Mouse (Mus musculus): Measurements from ENCODE around the gene Btbd17. TPM values are rescaled to one million over a fixed set of nuclear protein-coding genes. Genes with fewer than 3 reads are reported as not detected.

The Btbd17 gene
- polyA plus RNA-seq, 1 experiment from 2014 or later: 37.3 TPM

DNA sequence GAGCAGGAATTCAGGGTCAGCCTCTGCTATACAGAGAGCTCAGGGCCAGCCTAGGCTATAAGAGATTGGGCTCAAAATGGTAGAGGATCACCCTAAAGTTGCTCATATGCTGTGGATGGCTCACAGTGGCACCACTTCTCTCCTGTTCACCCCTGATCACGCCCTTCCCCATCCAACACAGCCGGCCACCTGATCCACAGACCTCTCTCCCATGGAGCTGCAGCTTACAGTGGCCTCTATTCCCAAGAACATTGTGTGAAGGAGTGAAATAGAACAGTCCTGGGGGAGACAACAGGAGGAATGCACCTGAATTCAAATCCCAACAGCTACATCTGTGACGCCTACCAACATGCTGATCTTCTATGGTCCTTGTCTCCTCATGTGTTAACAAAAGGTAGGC, 2.9 kb upstream of the Btbd17 start, which contains the start of gene Gpr142:
Gpr142 (plus strand) TSS at position 301 of the 400 bp plus-strand sequence.
- Histone ChIP-seq H3K4me2 (replicated peaks) (no peak within 1 kb of the TSS), H3K9ac (no peak within 1 kb of the TSS), H3K27ac (no peak within 1 kb of the TSS), H3K27me3 (0 out of 2 replicates have a peak, but pooled peaks cover 4% of the 10 kb centered on the region), H3K4me3 (no peak within 1 kb of the TSS), H3K9me3 (replicated peaks) (no peaks in the 10 kb centered on the region), H3K4me1 (peaks cover 49% of the 10 kb centered on the region), H3K36me3 (no peaks in the 10 kb centered on the region)
- WGBS: 99% methylated on average over 3 of the region's 3 CpGs
- ATAC-seq (ENCODE audit: low FRiP score): no peak

DNA sequence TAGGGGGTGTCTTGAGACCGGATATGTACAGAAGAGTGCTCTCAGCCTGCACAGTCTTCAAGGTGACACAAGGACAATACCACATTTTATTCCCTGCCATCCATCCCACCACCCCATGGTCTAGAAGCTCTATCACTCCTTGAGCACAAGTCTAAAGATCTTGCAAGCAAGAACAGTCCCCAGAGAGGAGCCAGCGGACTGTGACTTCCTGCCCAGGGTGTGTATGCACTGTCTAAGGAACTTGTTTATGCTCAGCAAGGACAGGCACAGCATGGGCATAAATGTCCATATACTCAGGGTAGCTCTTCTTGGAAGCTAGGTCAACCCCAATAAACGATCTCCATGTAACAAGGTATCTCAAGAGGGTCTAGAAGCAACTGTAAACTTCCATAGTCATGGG, 2.2 kb upstream of the Btbd17 start:
- Histone ChIP-seq H3K4me2 (replicated peaks) (no peak overlapping the region), H3K9ac (no peak overlapping the region), H3K9me3 (replicated peaks) (no peaks in the 10 kb centered on the region), H3K36me3 (no peaks in the 10 kb centered on the region), H3K4me1 (peaks cover 49% of the 10 kb centered on the region), H3K27me3 (0 out of 2 replicates have a peak, but pooled peaks cover 4% of the 10 kb centered on the region), H3K27ac (no peak overlapping the region), H3K4me3 (no peak overlapping the region)
- whole genome bisulfite sequencing: 85% methylated on average over 3 of the region's 3 CpGs
- ATAC-seq (ENCODE audit: low FRiP score): no peak

DNA sequence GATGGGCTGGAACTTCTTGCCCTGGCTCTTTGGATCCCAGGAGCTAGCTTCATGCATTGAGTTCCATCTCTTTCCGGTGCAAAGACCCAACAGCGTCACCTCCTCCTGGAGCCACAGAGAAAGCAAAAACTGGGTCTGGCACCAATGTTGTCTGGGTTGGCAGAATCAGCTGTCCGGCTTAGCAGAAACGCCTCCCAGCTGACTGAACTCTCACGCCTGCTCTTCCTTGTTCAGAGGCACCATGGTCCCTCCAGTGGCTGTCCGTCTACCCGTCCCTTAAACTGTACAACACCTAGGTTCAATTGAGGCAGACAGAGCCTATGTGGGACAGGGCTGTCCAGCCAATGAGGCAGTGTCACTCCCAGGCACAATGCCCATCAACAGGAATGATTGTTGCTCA, 1.4 kb upstream of the Btbd17 start:
- Histone ChIP-seq H3K27me3 (peaks cover 3% of the 10 kb centered on the region), H3K4me3 (no peak overlapping the region), H3K4me2 (replicated peaks) (no peak overlapping the region), H3K9ac (no peak overlapping the region), H3K4me1 (peaks cover 51% of the 10 kb centered on the region), H3K9me3 (replicated peaks) (no peaks in the 10 kb centered on the region), H3K36me3 (no peaks in the 10 kb centered on the region), H3K27ac (peak overlapping the region; percentile 99)
- 88% methylated on average over 7 of the region's 7 CpGs for WGBS
- no peak for ATAC-seq (ENCODE audit: low FRiP score)

DNA sequence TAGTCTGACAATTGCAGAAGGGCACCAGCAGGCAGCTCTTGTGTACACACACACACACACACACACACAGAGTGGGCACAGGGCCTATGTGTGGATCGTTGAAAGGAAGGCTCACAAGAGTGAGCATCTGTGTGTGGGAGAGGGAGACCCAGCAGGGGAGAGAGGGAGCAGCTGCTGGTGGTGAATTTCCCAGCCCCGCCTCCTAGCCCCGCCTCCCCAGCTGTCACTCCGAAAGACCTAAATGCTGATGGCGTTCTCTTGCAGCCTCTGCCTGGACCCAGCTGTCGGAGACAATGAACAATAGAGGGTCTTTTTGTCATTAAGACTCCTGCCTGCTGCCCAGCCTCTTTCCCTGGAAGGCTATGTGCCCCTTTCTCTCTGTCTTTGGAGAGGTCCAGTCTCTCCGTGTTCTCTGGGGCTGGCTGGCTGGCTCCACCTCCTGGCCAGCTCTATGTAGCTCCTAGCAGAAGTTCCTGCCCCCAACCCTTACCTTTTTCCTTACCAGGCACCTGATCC, 456 bp downstream of the Btbd17 start:
- Histone ChIP-seq H3K9ac (peak overlapping the region; percentile 48), H3K27ac (peak overlapping the region; percentile 99), H3K36me3 (no peaks in the 10 kb centered on the region), H3K4me3 (peak overlapping the region; percentile 31), H3K4me2 (replicated peaks) (peak overlapping the region; percentile 92), H3K4me1 (peaks cover 67% of the 10 kb centered on the region), H3K9me3 (replicated peaks) (no peaks in the 10 kb centered on the region), H3K27me3 (peaks cover 22% of the 10 kb centered on the region)
- peak; percentile 87 for ATAC-seq (ENCODE audit: low FRiP score)
- WGBS: 0% methylated on average over 7 of the region's 7 CpGs

DNA sequence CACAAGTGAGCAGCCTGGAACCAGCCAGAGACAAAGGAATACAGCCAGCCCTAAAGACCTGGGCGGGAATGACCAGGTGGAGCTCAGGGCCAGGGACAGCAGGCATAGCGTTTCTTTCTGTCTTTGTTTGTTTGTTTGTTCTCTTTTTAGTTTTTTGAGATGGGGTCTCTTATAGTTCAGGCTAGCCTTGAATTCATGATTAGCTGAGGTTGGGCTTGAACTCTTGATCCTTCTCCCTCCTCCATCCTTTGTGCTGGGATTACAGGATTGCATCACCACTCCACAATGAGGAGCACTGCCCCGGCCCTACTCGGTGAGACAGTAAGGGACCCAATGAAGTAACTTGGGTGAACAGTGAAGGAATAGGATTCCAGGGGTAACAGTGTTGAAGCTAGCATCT, 1.1 kb downstream of the Btbd17 start:
- Histone ChIP-seq H3K9ac (peak overlapping the region; percentile 23), H3K4me1 (peaks cover 68% of the 10 kb centered on the region), H3K4me2 (replicated peaks) (peak overlapping the region; percentile 92), H3K9me3 (replicated peaks) (no peaks in the 10 kb centered on the region), H3K36me3 (no peaks in the 10 kb centered on the region), H3K27me3 (peaks cover 28% of the 10 kb centered on the region), H3K27ac (peak overlapping the region; percentile 99), H3K4me3 (peak overlapping the region; percentile 31)
- peak; percentile 8; the same call in 1 of the 2 replicates for ATAC-seq (ENCODE audit: low FRiP score)
- 24% methylated on average over 4 of the region's 4 CpGs for WGBS

DNA sequence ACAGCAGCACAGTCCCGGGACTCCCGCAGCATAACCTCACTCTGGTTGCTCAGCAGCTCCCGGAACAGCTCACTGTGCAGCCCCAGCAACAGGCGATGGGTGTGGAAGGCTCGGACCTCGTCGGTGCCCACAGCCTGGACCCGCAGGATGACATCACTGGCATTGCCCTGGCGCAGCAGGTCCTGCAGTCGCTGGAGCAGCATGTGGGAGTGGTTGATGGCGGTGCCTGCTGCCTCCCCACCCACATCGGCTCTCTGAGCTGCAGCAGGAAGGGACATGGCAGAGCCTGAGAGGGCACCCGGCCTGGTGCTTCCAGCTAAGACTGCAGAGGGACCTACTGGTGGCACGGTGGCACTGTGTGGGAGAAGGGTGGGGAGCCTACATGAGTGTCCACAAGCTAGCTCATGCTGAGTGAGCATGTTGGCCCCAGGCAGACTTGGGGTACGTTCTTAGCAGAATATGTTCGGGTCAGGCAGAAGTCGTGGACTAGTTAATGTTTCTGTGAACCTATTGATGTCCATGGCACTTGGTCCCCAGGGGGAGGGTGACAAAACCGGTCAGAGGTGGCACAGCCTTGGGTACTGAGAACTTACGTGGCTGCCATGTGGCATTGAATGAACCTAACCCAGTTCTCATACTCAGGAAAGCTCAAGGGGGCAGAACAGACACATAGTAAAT, 1.7 kb downstream of the Btbd17 start:
- Histone ChIP-seq H3K27ac (peak overlapping the region; percentile 99), H3K9me3 (replicated peaks) (no peaks in the 10 kb centered on the region), H3K4me1 (peaks cover 74% of the 10 kb centered on the region), H3K27me3 (peaks cover 35% of the 10 kb centered on the region), H3K36me3 (no peaks in the 10 kb centered on the region), H3K4me2 (replicated peaks) (peak overlapping the region; percentile 92), H3K4me3 (peak overlapping the region; percentile 31), H3K9ac (peak overlapping the region; percentile 42)
- ATAC-seq (ENCODE audit: low FRiP score): no peak
- 61% methylated on average over 19 of the region's 19 CpGs for WGBS

DNA sequence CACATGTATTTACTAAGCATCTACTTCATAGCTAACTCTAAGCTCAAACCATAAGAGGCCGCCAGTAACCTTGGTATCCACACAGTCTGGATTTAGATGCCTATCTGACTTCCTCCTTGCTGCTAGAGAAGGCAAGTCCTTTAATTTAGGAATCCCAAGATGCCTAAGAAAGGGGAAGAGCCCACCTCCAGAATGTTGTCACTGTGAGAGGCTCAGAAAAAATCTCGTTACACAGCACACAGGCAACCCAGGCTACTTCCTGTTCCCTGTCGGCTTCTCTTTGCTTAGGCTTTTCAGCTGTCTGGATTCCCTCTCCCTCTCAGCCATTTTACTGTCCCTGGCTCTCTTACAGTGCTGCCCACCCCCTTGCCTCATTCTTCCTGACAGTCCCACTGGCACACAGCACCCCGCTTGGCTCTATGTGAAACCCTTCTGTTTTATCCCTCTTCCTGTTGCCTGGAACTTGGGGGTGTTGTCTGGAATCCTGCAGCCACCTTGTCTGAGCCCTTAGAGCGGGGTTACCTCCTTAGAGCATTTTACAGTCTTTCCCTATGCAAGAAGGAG, 2.7 kb downstream of the Btbd17 start:
- ATAC-seq (ENCODE audit: low FRiP score): no peak
- no peak overlapping the region for H3K9ac ChIP-seq

DNA sequence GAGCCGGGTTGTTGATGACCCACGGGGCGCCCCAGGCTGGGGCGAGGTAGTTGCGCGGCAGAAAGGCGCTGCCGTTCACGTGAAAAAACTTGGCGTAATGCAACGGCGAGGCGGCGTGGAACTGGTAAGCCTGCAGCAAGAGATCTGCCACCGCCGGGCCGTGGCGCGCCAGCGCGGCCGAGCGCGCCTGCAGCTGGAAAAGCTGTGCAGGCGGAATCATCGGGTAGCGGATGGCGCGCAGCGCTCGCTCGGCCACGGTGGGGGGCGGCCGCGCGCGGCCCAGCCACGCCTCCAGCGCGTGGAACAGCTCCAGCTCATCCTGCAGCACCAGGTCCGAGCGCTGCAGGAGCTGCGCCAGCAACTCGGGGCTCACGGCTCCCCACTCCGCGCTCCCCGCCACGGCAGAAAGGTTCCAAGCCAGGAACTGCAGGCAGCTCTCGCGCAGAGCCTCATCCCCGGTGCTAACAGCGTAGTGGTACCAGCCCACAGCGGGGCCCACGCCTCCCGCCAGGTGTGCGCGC, 3.8 kb downstream of the Btbd17 start:
- peak overlapping the region; percentile 51 for H3K4me3 ChIP-seq
- peak overlapping the region; percentile 92 for H3K4me2 ChIP-seq (replicated peaks)
- no peaks in the 10 kb centered on the region for H3K36me3 ChIP-seq
- peak overlapping the region; percentile 55 for H3K27ac ChIP-seq
- WGBS: 2% methylated on average over 42 of the region's 59 CpGs
- H3K9ac ChIP-seq: peak overlapping the region; percentile 62
- H3K4me1 ChIP-seq: peaks cover 75% of the 10 kb centered on the region
- H3K27me3 ChIP-seq: peaks cover 53% of the 10 kb centered on the region
- no peaks in the 10 kb centered on the region for H3K9me3 ChIP-seq (replicated peaks)
- no peak for ATAC-seq (ENCODE audit: low FRiP score)

More for the DNA sequence above, 2.7 kb downstream of the Btbd17 start:
- Histone ChIP-seq H3K4me3 (peak overlapping the region; percentile 31; the same call in 1 of the 2 replicates), H3K27me3 (peaks cover 42% of the 10 kb centered on the region), H3K4me2 (replicated peaks) (peak overlapping the region; percentile 92), H3K4me1 (peaks cover 79% of the 10 kb centered on the region), H3K27ac (no peak overlapping the region), H3K36me3 (no peaks in the 10 kb centered on the region), H3K9me3 (replicated peaks) (no peaks in the 10 kb centered on the region)
- 52% methylated on average over 5 of the region's 5 CpGs for WGBS

DNA sequence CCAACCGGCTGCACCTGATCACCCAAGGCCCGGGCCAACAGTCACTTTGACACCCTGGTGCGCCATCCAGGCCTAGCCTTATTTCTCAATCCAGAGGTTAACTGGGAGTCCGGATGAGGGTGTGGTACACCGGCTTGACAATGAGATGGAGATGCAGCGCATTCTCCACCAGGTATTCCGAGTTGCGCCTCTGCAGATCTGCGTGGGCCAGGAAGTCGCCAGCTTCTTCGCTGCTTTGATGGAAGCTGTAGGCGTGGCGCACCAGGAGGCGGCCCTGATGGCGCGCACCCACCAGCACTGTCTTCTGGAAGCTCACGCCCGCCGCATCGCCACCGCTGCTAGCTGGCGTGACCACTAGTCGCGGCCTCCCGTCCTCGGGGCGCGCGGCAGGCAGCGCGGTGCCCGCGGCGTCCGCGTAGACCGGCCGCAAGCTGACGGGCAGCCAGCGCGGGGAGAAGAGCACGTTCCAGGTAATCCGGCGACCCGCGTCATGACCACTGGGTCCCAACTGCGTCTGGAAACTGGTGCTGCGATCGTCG, 4.3 kb downstream of the Btbd17 start:
- Histone ChIP-seq H3K9me3 (replicated peaks) (no peaks in the 10 kb centered on the region), H3K27me3 (peaks cover 58% of the 10 kb centered on the region), H3K4me1 (peaks cover 73% of the 10 kb centered on the region), H3K36me3 (no peaks in the 10 kb centered on the region), H3K27ac (peak overlapping the region; percentile 55), H3K4me3 (peak overlapping the region; percentile 51), H3K4me2 (replicated peaks) (peak overlapping the region; percentile 92), H3K9ac (peak overlapping the region; percentile 62)
- ATAC-seq (ENCODE audit: low FRiP score): no peak
- WGBS: 2% methylated on average over 50 of the region's 50 CpGs

DNA sequence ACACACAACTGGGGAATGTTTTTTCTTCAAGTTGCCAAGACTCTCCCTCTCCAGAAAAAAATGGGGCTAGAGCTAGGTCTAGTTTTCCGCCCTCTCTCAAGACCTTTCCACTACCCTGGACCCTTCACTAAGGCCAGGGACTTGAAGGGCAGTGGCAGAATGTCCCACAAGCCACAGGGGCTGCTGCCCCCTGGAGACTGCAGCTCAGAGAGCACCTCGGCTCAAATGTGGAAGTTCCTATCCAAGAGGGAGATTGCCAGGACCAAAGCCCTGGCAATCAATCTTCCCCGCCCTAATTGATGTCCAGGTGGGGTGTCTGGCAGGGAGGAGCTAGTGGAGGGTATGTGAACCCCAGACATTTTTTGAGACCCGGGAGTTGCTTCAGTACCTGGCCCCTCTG, 4.9 kb downstream of the Btbd17 start:
- Histone ChIP-seq H3K27ac (no peak overlapping the region), H3K4me1 (peaks cover 71% of the 10 kb centered on the region), H3K4me2 (replicated peaks) (peak overlapping the region; percentile 92; the same call in 1 of the 2 replicates), H3K9ac (no peak overlapping the region), H3K36me3 (no peaks in the 10 kb centered on the region), H3K27me3 (peaks cover 63% of the 10 kb centered on the region), H3K4me3 (peak overlapping the region; percentile 51; the same call in 1 of the 2 replicates), H3K9me3 (replicated peaks) (no peaks in the 10 kb centered on the region)
- ATAC-seq (ENCODE audit: low FRiP score): no peak
- 32% methylated on average over 4 of the region's 4 CpGs for WGBS

DNA sequence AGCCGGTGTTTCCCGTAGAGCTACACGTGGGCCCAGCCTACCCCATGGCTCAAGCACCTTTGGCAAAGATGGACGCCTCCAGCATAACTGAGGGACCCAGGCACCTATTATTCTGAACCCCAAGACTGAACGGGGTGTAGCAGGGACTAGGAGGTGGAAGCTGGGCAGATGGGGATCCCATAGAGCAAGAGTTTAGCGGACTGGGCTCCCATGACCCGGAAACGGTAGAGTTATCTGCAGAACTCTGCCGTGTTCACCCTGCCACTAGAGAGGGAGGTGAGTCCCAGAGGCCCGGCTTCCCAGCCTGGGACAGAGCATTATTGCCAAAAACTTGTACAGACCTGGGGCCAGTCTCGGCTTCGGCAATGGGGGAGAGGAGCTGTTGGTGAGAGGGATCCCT, 5.6 kb downstream of the Btbd17 start:
- Histone ChIP-seq H3K4me2 (replicated peaks) (no peak overlapping the region), H3K27me3 (peaks cover 69% of the 10 kb centered on the region), H3K27ac (no peak overlapping the region), H3K4me1 (peaks cover 64% of the 10 kb centered on the region), H3K36me3 (no peaks in the 10 kb centered on the region), H3K4me3 (no peak overlapping the region), H3K9me3 (replicated peaks) (no peaks in the 10 kb centered on the region), H3K9ac (no peak overlapping the region)
- WGBS: 66% methylated on average over 12 of the region's 12 CpGs
- no peak for ATAC-seq (ENCODE audit: low FRiP score)

DNA sequence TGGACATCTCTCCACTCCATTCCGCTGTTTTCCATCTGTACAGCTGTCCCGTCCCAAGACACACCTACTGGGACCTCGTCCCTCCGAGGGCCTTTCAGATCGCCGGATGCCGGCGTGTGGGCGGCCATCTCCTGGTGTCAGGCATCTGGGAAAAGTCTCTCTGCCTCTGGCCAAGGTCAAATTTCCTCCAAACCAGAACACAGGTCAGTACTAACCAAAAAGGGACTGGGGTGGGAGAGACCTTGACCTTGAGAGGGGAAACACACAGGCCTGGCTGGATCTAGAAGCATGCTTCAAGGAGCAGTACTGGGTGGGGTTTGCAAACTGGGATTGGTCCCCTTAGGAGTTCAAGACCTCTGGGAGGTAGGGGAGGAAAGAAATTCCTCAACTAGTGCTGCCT, 6.0 kb downstream of the Btbd17 start:
- H3K4me1 ChIP-seq: peaks cover 59% of the 10 kb centered on the region
- H3K9ac ChIP-seq: no peak overlapping the region
- no peaks in the 10 kb centered on the region for H3K36me3 ChIP-seq
- no peak overlapping the region for H3K27ac ChIP-seq
- H3K9me3 ChIP-seq (replicated peaks): no peaks in the 10 kb centered on the region
- H3K4me3 ChIP-seq: no peak overlapping the region
- ATAC-seq (ENCODE audit: low FRiP score): no peak
- 55% methylated on average over 9 of the region's 9 CpGs for WGBS
- peaks cover 74% of the 10 kb centered on the region for H3K27me3 ChIP-seq
- H3K4me2 ChIP-seq (replicated peaks): no peak overlapping the region
